Mouse (Mus musculus) left cerebral cortex, adult 11 months (tissue): ENCODE results near the gene Rdh16f1.
A peak's percentile ranks its signal among the peaks of the same experiment; 100 is the strongest.

Experiments used
- DNase-seq: peaks from one replicate; pipeline ENCODE4 v3.0.0; 2022; ENCODE audit warnings: low spot score

The Rdh16f1 gene

DNA sequence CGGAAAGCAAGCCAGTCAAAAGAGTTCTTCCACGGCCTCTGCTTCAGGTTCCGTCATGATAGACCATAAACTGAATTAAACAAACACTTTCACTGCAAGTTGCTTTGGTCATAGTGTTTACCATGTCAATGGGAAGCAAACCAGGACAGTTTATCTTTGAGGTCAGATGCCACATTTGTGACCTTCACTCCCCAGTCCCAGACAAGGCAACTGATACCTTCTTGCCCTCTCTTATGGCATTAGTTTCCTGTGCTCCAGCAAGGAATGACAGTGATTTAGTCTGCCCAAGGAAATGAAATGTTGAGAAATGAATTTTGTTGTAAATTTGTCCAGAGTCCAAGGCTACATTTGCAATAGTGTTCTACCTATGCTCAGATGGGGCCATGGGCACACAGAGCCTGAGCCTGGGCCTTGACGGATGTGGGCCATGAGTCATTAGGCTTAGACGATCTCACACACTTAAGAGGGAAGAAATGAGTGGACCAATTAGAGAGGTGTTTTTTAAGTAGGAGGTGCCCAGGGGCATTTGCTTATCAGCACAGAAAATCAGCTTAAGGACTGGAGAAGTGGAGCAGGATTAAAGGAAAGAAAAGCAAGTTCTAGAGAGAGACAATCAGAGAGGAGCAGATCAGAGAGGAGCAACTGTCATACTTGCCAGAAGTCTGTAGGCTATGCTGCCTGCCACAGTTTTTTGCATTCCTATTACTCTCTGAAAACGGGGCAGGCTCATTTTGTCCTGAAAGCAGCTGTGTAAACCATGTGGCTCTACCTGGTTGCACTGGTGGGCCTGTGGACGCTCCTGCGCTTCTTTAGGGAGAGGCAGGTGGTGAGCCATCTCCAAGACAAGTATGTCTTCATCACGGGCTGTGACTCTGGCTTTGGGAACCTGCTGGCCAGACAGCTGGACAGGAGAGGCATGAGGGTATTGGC is at the start of gene Rdh16f1, which contains the start of gene Rdh1:
Gene Rdh16f1 (plus strand): TSS at position 607 of the 930 bp plus-strand sequence.
Gene Rdh1 (plus strand): TSS at position 541 of the 930 bp plus-strand sequence.
- DNase-seq = no peak

DNA sequence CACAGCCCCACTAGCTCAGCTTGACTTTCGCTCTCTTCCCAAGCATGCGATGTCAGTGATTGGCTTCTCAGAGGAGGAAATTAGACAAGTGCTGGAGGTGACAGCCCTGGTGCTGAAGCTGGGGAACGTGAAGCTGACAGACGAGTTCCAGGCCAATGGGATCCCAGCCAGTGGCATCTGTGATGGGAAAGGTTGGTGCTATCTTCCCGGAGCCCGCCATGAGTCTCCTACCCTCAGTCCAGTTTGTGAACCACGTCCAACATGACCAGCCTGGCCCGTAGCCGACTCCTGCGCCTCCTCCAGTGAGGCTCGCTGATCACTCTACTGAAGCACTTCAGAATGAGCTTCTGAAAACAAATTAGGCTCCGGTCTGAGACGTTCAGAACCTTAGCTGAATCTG is 49.3 kb upstream of the Rdh16f1 start:
- DNase-seq = no peak

DNA sequence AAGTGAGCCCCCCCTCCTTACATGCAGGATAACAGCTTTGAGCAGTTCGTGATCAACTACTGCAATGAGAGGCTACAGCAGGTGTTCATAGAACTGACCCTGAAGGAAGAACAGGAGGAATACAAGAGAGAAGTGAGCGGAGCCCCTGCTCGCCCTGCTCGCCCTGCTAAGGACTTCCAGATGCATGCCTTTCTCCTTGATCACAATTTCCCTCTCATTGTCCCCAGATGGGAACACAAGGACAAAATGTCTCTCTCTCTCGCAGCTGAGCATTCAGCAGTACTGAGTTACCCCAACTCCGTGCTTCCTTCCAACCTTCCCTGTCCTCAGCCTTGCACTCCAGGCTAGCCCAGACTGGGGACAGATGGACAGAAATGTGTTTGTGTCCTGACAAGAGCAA is 46.9 kb upstream of the Rdh16f1 start:
- DNase-seq = no peak

DNA sequence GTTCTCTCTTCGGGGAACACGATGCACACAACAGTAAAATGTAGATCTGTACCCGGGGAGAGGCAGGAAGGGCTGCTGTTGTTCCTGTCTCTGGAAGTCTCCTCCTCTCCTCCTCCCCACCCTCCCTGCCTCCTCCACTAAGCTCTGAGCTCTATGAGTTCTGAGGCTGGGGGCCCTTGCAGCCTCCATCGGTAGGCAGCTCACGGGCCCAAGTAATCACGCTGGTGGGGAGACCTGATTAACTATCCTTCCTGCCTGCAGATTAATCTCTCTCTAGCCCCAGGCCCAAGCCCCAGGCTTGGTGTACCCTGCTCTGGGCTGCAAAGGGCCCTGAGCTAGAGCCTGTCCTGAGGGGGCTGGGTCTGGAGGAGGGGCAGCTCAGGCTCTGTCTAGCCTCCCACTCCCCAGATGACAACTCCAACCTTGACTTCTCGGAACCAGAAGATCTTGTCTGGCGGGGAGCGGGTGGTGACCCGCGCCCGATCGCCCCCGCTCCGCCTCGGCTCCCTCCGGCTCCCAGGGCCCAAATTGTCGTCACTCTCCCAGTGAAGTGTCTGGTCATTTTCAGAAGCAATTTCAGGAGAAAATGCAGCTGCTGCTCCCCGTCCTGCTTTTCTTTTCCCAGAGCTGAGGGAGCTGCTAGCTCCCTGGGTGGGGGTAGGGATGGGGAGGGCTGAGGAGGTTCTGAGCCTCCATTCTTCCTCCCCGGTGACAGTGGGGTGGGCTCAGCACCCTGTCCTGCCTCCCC is 37.7 kb upstream of the Rdh16f1 start:
- DNase-seq = no peak

DNA sequence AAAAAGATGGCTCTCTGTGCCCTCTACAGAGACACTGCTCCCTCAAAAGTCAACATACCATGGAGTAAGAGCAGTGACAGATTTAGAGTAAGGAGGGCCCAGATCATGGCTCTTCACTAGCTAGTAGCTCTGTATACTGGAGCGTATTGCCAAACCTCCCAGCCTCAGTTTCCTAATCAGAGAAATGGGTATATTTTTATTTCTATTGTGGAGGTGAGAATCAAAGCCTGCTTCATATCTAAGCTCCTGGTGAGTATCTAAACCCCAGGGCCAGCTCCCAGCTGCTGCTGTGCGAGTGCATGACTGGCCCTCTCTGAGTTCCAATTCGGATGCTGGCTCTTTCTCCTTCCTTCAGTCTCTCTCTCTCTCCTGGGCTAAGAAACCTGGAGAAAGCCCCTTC is 35.4 kb upstream of the Rdh16f1 start, which contains the start of gene Tac2:
Gene Tac2 (plus strand): TSS at position 301 of the 400 bp plus-strand sequence.
- DNase-seq = no peak

DNA sequence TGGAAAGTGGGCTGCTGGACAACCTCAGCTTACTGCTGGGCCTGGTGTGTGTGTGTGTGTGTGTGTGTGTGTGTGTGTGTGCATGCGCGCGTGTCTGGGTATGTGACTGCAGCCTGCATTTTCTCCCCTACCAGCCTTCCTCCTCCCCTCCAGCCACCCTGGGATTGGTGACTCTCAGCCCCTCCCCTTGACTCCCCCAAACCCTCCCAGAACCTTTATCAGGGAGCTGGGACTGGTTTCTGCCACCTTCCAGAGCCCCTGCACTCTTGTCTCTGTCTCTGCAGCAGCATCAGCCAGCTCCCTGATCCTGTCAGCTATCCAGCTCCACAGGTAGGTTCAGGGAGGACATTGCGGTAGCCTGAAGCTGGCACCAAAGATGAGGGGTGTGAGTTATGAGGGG is 34.5 kb upstream of the Rdh16f1 start:
- no peak for DNase-seq

DNA sequence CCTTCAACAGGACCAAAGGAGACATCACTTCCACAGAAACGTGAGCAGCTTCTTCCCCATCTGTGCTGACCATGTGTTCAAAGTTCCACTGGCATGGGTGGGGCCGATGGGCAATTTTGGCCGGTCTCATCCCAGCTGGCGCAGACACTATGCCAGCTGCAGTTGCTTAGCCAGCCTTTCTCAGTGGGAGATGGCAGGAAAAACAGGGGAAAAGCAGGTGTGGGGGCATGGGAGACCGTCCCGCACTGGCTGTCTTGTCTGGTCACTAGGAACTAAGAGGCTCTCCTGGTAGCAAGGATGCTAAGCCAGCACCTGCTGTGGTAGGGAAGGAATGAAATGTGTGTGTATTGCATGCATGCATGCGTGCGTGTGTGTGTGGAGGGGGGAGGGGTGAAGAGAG is 31.1 kb upstream of the Rdh16f1 start:
- DNase-seq = no peak

DNA sequence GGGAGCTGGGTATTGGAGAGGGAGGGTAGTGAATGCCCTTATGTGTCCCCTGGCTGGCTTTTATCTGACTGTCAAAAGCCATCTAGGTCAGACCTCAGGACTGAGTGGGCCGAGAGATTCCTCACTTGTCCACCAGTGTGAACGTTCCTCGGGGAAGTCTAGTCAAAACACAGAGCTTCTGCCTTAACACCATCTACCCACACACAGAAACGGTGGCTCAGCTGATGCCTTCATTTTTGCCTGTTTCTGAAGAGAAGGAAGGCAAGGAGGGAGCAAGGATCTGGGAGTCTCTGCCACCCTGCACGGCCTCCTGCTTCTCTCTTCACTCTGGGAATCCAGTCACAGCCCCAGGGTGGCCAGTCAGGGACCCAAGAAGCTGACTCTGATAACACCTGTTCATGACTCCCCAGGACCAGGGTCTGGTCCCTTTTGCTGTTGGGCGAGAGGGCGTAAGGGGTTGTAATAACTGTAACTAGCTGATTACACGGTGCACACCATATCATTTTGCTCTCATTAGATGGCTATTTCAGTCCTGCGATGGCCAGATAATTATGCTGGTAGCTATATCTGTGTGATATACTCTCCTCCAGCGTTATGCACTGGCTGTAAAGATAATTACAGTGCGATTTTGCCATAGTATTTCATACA is 29.2 kb upstream of the Rdh16f1 start:
- no peak for DNase-seq

DNA sequence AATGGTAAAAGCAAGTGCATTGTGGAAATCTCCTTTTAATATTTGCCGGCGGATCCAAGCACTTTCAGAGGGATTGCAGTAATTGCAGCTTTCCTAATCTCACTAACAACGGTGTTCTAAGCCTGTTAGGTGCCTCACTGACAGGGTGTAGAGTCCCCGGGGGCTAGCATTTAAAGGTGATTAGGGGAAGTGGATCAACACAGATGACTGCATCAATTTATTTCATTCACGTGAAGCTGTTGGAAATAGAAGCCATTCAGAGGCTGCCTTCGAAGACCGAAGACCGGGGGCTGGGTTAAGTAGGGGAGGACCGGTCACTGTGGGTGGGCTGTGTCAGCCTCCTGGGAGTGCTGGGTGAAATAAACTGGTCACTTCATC is 28.7 kb upstream of the Rdh16f1 start:
- no peak for DNase-seq

DNA sequence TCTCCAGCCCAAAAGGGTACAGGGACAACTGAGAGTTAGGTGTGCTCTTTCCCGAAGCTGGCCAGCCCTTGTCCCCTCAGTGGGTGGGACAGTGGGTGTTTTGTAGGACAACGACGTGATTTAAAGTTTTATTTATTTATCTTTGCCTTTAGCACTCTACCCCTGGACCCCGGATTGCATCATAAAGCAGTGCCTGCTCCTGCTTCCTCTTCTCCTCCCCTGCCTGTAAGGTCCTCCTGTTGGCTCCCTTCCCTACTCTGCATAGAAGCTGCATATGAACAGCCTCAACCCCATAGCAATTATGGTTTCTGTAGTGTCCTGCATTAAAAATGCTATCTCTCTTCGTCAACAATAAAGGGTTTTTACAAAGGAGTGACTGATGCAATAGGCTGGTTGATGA is 28.2 kb upstream of the Rdh16f1 start:
- no peak for DNase-seq

DNA sequence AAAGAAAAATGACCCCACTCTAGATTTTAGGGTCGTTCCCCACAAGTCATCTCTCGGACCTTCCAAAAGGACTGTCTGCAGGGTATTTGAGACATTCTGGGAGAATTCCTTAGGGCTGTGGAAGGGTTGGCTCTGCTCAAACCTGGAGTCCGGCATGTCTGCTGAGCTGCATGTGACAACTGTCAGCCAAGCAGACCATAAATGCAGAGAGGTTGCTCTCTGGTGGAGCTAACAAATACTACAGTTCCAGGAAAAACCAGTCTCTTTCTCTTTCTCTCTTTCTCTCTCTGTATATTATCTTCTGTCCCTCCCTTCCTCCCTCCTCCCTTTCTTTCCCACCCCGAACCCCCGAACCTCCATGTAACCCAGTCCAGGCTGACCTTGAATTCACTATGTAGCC is 25.2 kb upstream of the Rdh16f1 start:
- no peak for DNase-seq

DNA sequence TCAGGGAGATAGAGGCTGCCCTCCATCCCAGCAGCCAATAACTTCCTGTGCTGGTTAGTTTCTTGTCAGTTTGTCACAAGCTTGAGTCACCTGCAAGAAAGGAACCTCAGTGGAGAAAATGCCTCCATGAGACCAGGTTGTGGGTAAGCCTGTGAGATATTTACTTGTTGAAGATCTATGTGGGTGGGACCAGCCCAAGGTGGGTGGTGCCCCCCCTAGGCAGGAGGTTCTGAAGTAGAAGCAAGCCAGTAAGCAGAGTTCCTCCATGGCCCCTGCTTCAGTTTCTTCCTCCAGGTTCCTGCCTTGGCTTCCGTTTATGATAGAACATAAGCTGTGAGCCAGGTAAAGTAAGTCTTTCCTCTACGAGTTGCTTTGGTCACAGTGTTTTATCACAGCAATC is 23.3 kb upstream of the Rdh16f1 start:
- DNase-seq = no peak

DNA sequence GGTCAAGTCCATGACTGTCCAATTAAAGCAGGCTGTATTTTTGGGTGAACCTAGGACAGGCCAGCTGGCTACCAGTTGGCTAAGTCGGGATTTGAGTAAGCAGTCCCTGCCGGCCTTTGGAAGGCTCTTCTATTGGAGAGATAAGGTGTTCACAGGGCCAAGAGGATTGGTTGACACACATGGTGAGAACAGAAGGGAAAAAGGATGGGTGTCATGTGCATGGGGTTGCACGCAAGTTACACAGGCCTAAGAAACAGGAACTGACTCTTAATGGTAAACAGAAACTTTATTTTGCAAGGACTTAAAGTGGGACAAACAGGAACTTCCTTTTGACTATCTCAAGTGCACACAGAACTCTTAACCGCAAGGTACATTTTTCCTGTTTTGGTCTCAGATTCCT is 22.7 kb upstream of the Rdh16f1 start:
- no peak for DNase-seq

DNA sequence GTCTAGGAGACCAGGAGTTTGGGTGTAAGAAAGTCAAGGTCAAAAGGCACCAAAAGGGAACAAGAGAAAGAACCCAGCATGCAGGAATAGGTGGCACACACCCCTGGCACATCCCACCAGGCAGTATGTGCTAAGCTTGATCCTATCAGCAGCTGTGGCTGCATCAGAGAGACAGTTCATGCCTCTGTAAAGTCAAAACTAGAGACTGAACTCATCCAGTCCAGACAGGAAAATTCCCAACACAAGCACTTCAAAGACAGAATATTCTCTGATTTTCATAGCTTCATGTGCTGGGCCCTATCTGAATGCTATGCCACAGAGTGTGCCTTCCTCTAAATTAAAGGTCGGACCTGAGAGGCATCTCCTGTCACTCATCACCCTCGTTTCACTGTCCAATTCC is 22.0 kb upstream of the Rdh16f1 start:
- DNase-seq = no peak

DNA sequence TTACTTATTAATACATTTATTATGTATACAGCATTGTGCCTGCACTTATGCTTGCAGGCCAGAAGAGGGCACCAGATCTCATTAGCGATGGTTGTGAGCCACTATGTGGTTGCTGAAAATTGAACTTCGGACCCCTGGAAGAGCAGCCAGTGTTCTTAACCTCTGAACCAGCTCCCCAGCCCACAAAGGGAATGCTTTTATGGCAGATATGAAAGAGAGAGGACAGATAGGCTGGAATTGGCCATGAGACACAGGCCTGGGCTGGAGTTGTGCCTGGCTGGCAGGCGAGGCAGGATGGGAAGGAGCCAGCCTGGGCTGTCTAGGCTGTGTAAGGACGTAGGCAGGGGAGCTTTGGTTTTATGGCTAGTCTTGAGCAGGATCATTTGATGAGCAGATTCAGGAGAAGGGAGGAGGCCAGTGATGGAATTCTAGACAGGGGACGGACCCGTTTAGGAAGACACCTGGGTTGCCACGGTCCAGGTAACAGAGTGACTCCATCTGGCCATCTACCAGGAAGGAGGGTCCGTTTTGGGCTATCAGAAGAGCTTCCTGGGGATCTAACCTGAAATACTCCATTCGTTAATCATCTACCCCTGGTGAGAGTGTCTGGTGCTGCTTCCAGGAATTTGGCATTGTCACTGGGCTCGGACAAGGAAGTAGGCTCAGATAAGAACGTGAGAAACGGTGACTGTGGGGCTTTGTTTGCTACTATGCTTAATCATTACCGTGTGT is 21.3 kb upstream of the Rdh16f1 start:
- no peak for DNase-seq

DNA sequence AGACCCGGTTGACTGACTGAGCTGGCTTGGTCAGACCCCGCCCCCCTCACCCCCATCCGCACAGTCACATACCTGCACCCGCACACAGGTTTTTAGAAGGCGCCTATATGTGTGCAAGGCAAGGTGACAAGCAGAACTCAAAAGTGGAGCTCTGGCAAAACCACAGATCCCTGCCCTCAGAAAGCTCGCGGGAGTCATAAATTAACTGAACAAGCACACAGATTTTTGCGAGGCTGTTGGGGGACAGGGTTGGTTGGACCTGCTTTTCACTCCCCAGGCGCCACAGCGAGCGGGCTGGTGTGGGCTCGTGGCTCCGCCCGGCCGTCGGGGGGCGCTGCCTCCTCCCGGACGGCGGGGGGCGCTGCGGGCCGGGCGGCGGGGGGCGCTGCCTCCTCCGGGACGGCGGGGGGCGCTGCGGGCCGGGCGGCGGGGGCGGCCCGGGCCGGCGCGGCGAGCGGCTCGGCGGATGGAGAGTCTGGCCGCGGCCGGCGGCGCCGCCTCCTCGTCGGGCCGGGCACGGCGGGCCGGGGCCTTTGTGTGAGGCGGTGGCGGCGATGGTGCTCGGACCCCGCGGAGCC is 20.4 kb upstream of the Rdh16f1 start, which contains the start of gene Zbtb39:
Gene Zbtb39 (plus strand): TSS at position 456 of the 578 bp plus-strand sequence.
- DNase-seq = peak; percentile 54

DNA sequence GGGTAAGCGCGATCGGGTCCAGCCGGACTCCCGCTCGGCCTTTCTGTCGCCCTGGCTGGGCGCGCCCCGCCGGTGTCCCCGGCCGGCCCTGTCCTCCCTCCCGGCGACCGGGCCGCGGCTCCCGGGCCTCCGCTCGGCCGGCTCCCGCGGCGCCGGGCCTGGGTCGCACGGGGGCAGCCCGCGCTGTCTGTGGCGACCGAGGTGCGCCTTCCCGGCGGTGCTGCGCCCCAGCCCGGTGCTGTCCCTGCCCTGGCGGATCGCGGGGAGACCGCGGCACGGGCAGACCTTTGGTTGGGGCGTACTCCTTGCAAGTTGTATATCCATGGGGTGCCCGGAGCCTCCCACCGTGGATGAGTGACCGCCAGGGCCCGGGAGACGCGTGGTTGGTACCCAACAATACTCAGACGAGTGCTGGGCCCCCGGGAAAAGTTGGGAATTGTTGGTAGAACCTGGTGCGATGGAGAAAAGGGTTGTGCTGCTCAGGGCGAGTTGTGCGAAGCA is 19.9 kb upstream of the Rdh16f1 start:
- no peak for DNase-seq

DNA sequence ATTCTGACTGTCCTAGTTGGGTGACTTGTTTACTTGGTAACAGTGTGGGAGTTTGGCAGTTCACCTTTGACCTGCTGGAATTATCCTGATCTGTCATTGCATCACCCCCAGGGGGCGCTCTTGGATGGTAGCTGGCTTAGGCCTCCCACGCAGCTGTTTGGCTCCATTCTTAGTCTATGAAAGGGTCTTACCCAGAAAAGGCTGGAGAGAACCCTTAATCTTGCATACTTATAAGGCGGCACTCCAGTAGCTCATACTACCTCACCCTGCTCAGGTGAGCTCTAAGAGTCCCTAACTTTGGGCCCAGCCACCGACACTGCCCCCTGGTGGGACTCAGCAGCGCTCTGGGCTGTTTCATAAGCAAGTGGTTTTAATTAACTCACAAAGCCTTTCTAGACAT is 14.9 kb upstream of the Rdh16f1 start:
- no peak for DNase-seq

DNA sequence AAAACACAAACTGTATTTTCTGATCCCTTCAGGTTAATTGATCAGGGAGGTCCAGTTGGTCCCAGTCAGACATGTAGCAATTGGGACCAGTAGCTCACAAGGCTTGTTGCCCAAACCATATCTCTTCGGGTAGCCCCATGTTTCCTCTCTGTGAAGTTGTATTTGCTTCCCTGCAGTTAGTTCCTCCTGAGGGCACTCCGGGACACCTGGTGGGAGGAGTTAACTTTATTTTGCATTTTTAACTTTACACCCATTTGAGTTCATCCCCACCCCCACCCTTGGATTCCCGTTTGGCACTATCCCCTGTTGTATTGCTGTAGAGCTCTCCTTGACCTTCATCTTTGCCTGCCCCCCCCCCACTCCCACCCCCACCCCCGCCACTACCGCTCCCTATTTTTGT is 13.7 kb upstream of the Rdh16f1 start:
- DNase-seq = no peak

DNA sequence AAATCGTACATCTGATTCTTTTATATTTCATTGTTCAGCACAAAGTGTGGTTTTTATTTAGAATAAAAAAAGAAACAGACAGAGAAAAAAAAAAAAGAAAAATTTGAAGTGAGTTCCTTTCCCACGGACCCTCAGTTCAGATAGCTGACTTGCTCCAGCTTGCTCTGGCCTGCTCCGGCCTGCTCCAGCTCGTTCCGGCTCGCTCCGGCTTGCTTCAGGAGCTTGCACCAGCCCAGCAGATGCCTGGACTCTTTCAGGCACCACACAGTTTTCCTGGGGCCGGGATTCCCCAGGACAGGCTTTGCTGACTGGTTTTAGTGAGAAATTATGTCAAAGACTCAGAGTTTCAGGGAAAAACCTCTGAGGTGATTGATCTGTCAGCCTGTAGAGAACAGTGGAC is 12.3 kb upstream of the Rdh16f1 start:
- no peak for DNase-seq
